Mouse (Mus musculus) limb, embryonic 15.5 days (tissue): Measurements from ENCODE around the gene Robo2. TPM values are rescaled to one million over a fixed set of nuclear protein-coding genes. Genes with fewer than 3 reads are reported as not detected.

ENCODE experiments used
- ATAC-seq: fragments of 200-750 bp; cut with Nextera tagmentation; 2 replicates; pipeline ENCODE4 v1.8.0; 2017; ENCODE audit warnings: low read depth, moderate TSS enrichment; ENCODE audit not compliant: insufficient number of reproducible peaks, low FRiP score, low TSS enrichment
- H3K27ac ChIP-seq: fragments of 300-500 bp; sonication (generic); 2 replicates; pipeline ENCODE4 v1.5.1; 2015; ENCODE audit warnings: moderate library complexity, mild to moderate bottlenecking, inconsistent platforms
- H3K27me3 ChIP-seq: fragments of 300-500 bp; sonication (generic); 2 replicates; pipeline ENCODE4 v1.6.1; 2015; ENCODE audit warnings: inconsistent platforms
- H3K36me3 ChIP-seq: fragments of 300-500 bp; sonication (generic); 2 replicates; pipeline ENCODE4 v1.6.1; 2015; ENCODE audit warnings: inconsistent platforms
- H3K4me1 ChIP-seq: fragments of 300-500 bp; sonication (generic); 2 replicates; pipeline ENCODE4 v1.6.1; 2015; ENCODE audit warnings: inconsistent platforms
- H3K4me2 ChIP-seq: fragments of 300-500 bp; sonication (generic); 2 replicates; pipeline ENCODE4 v1.6.1; 2015; ENCODE audit warnings: mild to moderate bottlenecking, inconsistent platforms
- H3K4me3 ChIP-seq: fragments of 300-500 bp; sonication (generic); 2 replicates; pipeline ENCODE4 v1.5.1; 2015; ENCODE audit warnings: mild to moderate bottlenecking, inconsistent platforms
- H3K9ac ChIP-seq: fragments of 300-500 bp; sonication (generic); 2 replicates; pipeline ENCODE4 v1.6.1; 2015; ENCODE audit warnings: inconsistent platforms
- H3K9me3 ChIP-seq: fragments of 300-500 bp; sonication (generic); 2 replicates; pipeline ENCODE4 v1.6.1; 2016; ENCODE audit warnings: inconsistent platforms
- whole genome bisulfite sequencing: fragments of 180-500 bp; shearing (Covaris S2); methylation state at CpG from one replicate; pipeline ENCODE4 v1.1.7; 2015; 5-methylcytosine and 5-hydroxymethylcytosine counted together
- polyA plus RNA-seq: library from polyadenylated mRNA; unstranded; fragments of >200 nt; fragmentation: Nextera tagmentation; extraction: Ambion mirVana; gene quantifications from 2 replicates; pipeline ENCODE4 v1.2.1, GENCODE M21; 2015

The Robo2 gene
- polyA plus RNA-seq, 1 experiment from 2014 or later = 60.7 TPM

- ATAC-seq = no peak
- H3K4me3 ChIP-seq = no peak overlapping the region
Measured at GRCm38 (mm10) chr16:74191621-74192020, 220.0 kb downstream of the Robo2 start.

GRCm38 (mm10) chr16:74182509-74183113, 229.0 kb downstream of the Robo2 start:
- ATAC-seq = no peak
- Histone ChIP-seq H3K9me3 (no peaks in the 10 kb centered on the region), H3K4me2 (no peak overlapping the region), H3K4me3 (no peak overlapping the region), H3K27me3 (no peaks in the 10 kb centered on the region), H3K4me1 (peaks cover 4% of the 10 kb centered on the region; the same call in 1 of the 2 replicates), H3K36me3 (no peaks in the 10 kb centered on the region), H3K9ac (no peak overlapping the region), H3K27ac (no peak overlapping the region)
- WGBS = 60% methylated on average over 3 of the region's 3 CpGs

More at GRCm38 (mm10) chr16:74191621-74192020, 220.0 kb downstream of the Robo2 start:
- no peaks in the 10 kb centered on the region for H3K9me3 ChIP-seq
- H3K27me3 ChIP-seq = no peaks in the 10 kb centered on the region
- H3K9ac ChIP-seq = no peak overlapping the region
- H3K36me3 ChIP-seq = no peaks in the 10 kb centered on the region
- no peak overlapping the region for H3K27ac ChIP-seq
- no peaks in the 10 kb centered on the region for H3K4me1 ChIP-seq
- H3K4me2 ChIP-seq = no peak overlapping the region
- 94% methylated on average over 2 of the region's 2 CpGs for WGBS

GRCm38 (mm10) chr16:74172673-74173072, 239.0 kb downstream of the Robo2 start:
- WGBS = 87% methylated on average over 3 of the region's 3 CpGs

GRCm38 (mm10) chr16:74169642-74170041, 242.0 kb downstream of the Robo2 start:
- Histone ChIP-seq H3K36me3 (no peaks in the 10 kb centered on the region), H3K9me3 (no peaks in the 10 kb centered on the region), H3K4me3 (no peak overlapping the region), H3K27me3 (no peaks in the 10 kb centered on the region), H3K4me1 (peaks cover 2% of the 10 kb centered on the region; the same call in 1 of the 2 replicates), H3K4me2 (no peak overlapping the region), H3K27ac (no peak overlapping the region), H3K9ac (no peak overlapping the region)
- no peak for ATAC-seq
- 96% methylated on average over 4 of the region's 4 CpGs for WGBS

More at GRCm38 (mm10) chr16:74172673-74173072, 239.0 kb downstream of the Robo2 start:
- no peaks in the 10 kb centered on the region for H3K9me3 ChIP-seq
- no peak overlapping the region for H3K9ac ChIP-seq
- peaks cover 2% of the 10 kb centered on the region; the same call in 1 of the 2 replicates for H3K4me1 ChIP-seq
- no peak overlapping the region for H3K27ac ChIP-seq
- no peaks in the 10 kb centered on the region for H3K36me3 ChIP-seq
- H3K4me2 ChIP-seq = no peak overlapping the region
- no peak for ATAC-seq
- H3K4me3 ChIP-seq = no peak overlapping the region
- no peaks in the 10 kb centered on the region for H3K27me3 ChIP-seq

- H3K27ac ChIP-seq = no peak overlapping the region
- 33% methylated on average over 7 of the region's 7 CpGs for WGBS
- H3K9me3 ChIP-seq = no peaks in the 10 kb centered on the region
- H3K9ac ChIP-seq = no peak overlapping the region
- no peak overlapping the region for H3K4me3 ChIP-seq
- peaks cover 2% of the 10 kb centered on the region; the same call in 1 of the 2 replicates for H3K4me1 ChIP-seq
- no peaks in the 10 kb centered on the region for H3K27me3 ChIP-seq
- no peak overlapping the region for H3K4me2 ChIP-seq
- ATAC-seq = no peak
- H3K36me3 ChIP-seq = no peaks in the 10 kb centered on the region
Measured at GRCm38 (mm10) chr16:74169121-74169520, 242.5 kb downstream of the Robo2 start.

- Histone ChIP-seq H3K27me3 (no peaks in the 10 kb centered on the region), H3K27ac (no peak overlapping the region), H3K36me3 (no peaks in the 10 kb centered on the region), H3K4me3 (no peak overlapping the region), H3K9me3 (no peaks in the 10 kb centered on the region), H3K4me2 (no peak overlapping the region), H3K9ac (no peak overlapping the region), H3K4me1 (peaks cover 2% of the 10 kb centered on the region; the same call in 1 of the 2 replicates)
- ATAC-seq = no peak
Measured at GRCm38 (mm10) chr16:74167832-74168231, 243.8 kb downstream of the Robo2 start.

- Histone ChIP-seq H3K4me2 (no peak overlapping the region), H3K9ac (no peak overlapping the region), H3K36me3 (no peaks in the 10 kb centered on the region), H3K4me3 (no peak overlapping the region), H3K4me1 (no peaks in the 10 kb centered on the region), H3K27me3 (no peaks in the 10 kb centered on the region), H3K9me3 (no peaks in the 10 kb centered on the region), H3K27ac (no peak overlapping the region)
- no peak for ATAC-seq
- 75% methylated on average over 4 of the region's 4 CpGs for WGBS
Measured at GRCm38 (mm10) chr16:74162041-74162440, 249.6 kb downstream of the Robo2 start.

- Histone ChIP-seq H3K4me1 (no peaks in the 10 kb centered on the region), H3K4me2 (no peak overlapping the region), H3K9me3 (no peaks in the 10 kb centered on the region), H3K9ac (no peak overlapping the region), H3K27ac (no peak overlapping the region), H3K27me3 (no peaks in the 10 kb centered on the region), H3K4me3 (no peak overlapping the region), H3K36me3 (no peaks in the 10 kb centered on the region)
- ATAC-seq = no peak
- 82% methylated on average over 3 of the region's 3 CpGs for WGBS
Measured at GRCm38 (mm10) chr16:74159189-74159588, 252.4 kb downstream of the Robo2 start.

GRCm38 (mm10) chr16:74136181-74136580, 275.4 kb downstream of the Robo2 start:
- Histone ChIP-seq H3K4me3 (no peak overlapping the region), H3K27me3 (no peaks in the 10 kb centered on the region), H3K4me2 (no peak overlapping the region), H3K27ac (no peak overlapping the region), H3K4me1 (peaks cover 6% of the 10 kb centered on the region), H3K9me3 (no peaks in the 10 kb centered on the region), H3K36me3 (no peaks in the 10 kb centered on the region), H3K9ac (no peak overlapping the region)
- ATAC-seq = no peak
- WGBS = 97% methylated on average over 1 of the region's 1 CpGs

- H3K9me3 ChIP-seq = no peaks in the 10 kb centered on the region
- whole genome bisulfite sequencing = 70% methylated on average over 6 of the region's 6 CpGs
- H3K36me3 ChIP-seq = no peaks in the 10 kb centered on the region
- no peak overlapping the region for H3K27ac ChIP-seq
- H3K9ac ChIP-seq = no peak overlapping the region
- no peaks in the 10 kb centered on the region for H3K27me3 ChIP-seq
- ATAC-seq = no peak
- no peak overlapping the region for H3K4me3 ChIP-seq
- H3K4me1 ChIP-seq = peaks cover 6% of the 10 kb centered on the region
- no peak overlapping the region for H3K4me2 ChIP-seq
Measured at GRCm38 (mm10) chr16:74132833-74133232, 278.8 kb downstream of the Robo2 start.

GRCm38 (mm10) chr16:74131370-74131769, 280.3 kb downstream of the Robo2 start:
- peaks cover 6% of the 10 kb centered on the region for H3K4me1 ChIP-seq
- 87% methylated on average over 5 of the region's 5 CpGs for WGBS
- no peak overlapping the region for H3K4me3 ChIP-seq
- no peaks in the 10 kb centered on the region for H3K9me3 ChIP-seq
- no peak overlapping the region for H3K9ac ChIP-seq
- H3K27me3 ChIP-seq = no peaks in the 10 kb centered on the region
- H3K36me3 ChIP-seq = no peaks in the 10 kb centered on the region
- ATAC-seq = no peak
- no peak overlapping the region for H3K27ac ChIP-seq
- H3K4me2 ChIP-seq = no peak overlapping the region

- WGBS = 76% methylated on average over 5 of the region's 5 CpGs
Measured at GRCm38 (mm10) chr16:74128443-74128983, 283.1 kb downstream of the Robo2 start.

More at GRCm38 (mm10) chr16:74128443-74128983, 283.1 kb downstream of the Robo2 start:
- Histone ChIP-seq H3K27ac (no peak overlapping the region), H3K9ac (no peak overlapping the region), H3K36me3 (no peaks in the 10 kb centered on the region), H3K4me1 (no peaks in the 10 kb centered on the region), H3K4me3 (no peak overlapping the region), H3K27me3 (no peaks in the 10 kb centered on the region), H3K4me2 (no peak overlapping the region), H3K9me3 (no peaks in the 10 kb centered on the region)
- no peak for ATAC-seq
